Mouse (Mus musculus) left cerebral cortex, postnatal 36 days (tissue): Measurements from ENCODE around the gene Tmem121. TPM values are rescaled to one million over a fixed set of nuclear protein-coding genes. Genes with fewer than 3 reads are reported as not detected.

Experiments used
- DNase-seq, 2 experiments: peaks; one replicate each; pipeline ENCODE4 v3.0.0; 2021 to 2022; ENCODE audit warnings: low spot score in 2 of 2, mixed read lengths in 1 of 2
- intact Hi-C: fragments of 180-260 bp; cut with DNase I; formaldehyde crosslinking; loops from one replicate; pipeline ENCODE4 v1.15.1; 2025
- total RNA-seq, 2 experiments: library from RNA; stranded (reverse); gene quantifications; 2 replicates each; pipeline ENCODE4 v1.2.3; 2021

Gene Tmem121
- total RNA-seq, 2 experiments from 2014 or later: 24.9 to 31.1 TPM

DNA sequence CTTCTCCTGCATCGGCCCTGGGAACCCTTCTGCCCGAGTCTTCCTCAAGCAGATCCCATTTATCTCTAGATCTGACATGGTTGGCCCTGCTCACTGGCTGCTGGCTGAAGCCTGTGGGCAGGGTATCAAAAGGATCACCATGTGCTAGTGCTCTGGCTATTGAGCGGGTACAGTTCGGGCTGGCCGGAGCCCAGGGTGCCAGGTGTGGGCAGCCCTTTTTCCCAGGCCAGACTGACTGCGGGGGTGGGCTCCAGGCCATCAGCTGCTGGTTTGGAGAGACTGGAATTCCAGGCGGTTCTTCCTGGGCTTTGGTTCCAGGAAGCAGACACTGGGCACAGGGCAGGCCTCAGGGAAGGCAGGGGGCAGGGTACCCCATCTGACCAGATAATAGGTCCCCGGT is 38.2 kb upstream of the Tmem121 start:
- no peak for DNase-seq
- intact Hi-C loops: no loop called here

DNA sequence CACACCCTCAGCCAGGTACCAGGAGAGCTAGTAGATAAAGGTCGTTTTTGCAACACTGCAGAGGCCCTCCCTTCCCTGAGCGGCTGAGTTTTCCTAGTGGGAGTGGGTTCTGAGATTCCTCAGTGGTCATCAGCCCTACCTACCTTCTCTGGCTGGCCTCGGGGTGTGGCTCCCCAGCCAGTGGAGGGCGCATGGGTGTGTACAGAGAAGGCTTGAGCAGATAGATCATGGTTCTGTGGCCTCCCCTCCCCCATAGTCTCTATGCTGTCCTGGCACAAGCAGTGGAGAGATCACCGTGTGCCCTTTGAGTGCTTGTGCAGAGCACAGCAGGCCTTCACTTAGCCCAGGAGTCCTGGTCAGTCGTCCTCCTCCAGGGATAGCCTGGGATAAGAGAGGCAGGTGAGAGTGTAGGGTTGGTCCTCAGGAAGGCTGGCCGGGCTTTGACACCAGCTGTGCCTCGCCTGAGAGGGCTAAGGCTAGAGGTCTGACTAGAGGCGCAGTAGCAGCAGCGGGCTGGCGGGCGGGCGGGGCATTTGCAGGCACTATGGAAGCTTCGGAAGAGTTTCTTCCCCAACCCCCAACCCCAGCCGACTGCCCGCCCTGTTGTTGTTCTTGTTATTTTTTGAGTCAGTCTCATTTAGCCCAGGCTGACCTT is 37.2 kb upstream of the Tmem121 start:
- intact Hi-C loops: no loop called here
- no peak for DNase-seq

- intact Hi-C loops: no loop called here
- DNase-seq: no peak
These were observed 36.4 kb upstream of the Tmem121 start for GRCm38 (mm10) chr12:113149341-113149740.

DNA sequence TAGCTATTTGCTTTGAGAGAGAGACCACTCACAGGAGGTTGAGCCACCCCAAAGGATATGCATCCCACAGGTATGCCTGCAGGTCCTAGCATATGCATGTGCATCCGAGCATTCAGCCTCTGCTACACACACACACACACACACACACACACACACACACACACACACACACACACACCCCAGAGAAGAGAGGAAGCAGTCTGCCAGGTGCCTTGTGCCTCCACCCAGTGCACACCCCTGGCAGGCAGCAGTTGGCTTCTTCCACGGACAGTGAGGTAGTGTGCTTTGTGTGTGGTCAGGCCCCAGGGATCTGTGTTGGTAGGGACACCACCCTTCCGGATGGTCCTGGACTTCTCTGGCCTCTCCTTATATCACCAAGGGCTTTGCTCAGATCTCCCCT is 35.8 kb upstream of the Tmem121 start:
- intact Hi-C loops: no loop called here
- no peak for DNase-seq

- DNase-seq: no peak
- intact Hi-C loops: no loop called here
These were observed 35.1 kb upstream of the Tmem121 start for GRCm38 (mm10) chr12:113150591-113150990.

GRCm38 (mm10) chr12:113151046-113151445 is 34.7 kb upstream of the Tmem121 start:
- intact Hi-C loops: no loop called here
- DNase-seq: no peak

DNA sequence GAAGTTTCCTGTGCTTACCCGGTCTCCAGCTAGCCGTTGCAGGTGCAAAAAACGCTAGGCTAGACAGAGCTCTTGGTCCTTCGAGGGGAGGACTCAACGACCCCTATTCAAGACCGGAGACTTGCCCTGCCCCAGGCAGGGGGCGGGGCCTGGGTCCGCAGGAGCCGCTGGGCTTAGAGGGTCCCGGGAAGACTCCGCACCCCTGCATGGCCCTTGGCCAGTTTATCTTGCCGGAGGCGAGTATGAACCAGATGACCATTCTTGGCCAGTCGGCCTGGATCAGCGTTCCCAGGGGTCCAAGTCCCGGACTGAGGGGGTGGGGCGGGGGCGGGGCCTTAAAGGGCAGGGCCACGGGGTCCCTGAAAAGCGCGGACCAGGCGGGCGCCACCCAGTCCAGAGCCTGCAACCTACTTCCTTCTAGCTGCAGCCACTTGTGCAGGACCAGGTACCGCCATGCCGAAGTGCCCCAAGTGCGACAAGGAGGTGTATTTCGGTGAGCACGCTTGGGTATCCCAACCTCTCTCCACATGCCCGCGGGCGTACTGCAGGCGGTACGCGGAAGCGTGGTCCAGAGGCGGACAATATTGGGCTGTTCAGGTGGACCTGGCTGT is 34.0 kb upstream of the Tmem121 start:
- intact Hi-C loops: no loop called here
- DNase-seq: no peak

- intact Hi-C loops: no loop called here
- no peak for DNase-seq
These were observed 33.5 kb upstream of the Tmem121 start for GRCm38 (mm10) chr12:113152272-113152661.

DNA sequence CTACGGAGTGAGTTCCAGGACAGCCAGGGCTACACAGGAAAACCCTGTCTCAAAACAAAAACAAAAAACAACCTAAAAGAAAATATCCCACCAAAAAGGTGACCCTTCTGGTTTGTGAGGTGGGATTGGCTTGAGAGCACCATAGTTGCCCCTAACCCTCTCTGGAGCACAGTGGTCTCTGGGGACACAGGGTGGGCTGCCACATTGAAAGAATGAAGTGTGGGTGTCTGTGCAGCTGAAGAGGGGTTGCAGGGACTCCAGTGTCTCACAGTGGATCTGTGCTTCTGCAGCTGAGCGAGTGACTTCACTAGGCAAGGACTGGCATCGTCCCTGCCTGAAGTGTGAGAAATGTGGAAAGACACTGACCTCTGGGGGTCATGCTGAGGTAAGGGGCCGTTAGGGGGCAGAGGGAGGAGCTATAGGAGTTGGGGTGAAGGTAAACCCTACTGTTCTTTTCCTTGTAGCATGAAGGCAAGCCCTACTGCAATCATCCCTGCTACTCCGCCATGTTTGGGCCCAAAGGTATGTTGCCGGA is 32.7 kb upstream of the Tmem121 start:
- intact Hi-C loops: no loop called here
- DNase-seq: no peak

DNA sequence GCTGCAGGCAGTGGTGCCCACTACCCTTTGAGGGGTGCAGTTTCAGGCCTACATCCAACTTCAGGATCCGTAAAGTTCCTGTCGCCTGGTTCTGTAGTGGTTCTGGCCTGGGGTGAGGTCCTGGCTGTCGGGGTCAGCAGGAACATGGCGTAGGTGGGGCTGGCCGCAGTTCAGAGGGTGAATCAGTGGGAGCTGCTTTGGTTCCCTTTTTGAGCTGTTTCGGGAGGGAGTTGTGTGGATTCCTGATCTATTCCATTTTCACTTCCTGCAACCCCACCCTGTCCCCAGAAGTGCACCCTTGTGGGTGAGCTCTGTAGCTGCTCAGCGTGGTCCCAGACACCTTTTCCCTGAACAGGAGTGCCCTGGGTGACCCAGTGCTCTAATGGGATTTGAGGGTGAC is 31.8 kb upstream of the Tmem121 start:
- intact Hi-C loops: no loop called here
- no peak for DNase-seq

DNA sequence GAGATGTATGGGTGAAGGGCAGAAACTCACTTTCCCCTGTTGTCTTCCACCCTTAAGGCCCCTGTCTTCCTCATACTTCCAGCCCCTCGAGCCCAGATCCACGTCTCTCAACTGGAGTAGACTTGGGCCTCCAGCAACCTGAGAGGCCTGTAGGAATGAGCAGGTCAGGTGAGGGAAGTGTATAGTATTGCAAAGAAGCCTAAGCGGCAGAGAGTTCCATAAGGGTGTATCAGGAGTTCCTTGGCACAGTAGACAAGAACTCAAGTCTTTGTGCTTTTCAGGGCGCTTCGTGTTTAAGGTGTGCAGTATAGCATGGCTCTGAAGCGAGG is 31.0 kb upstream of the Tmem121 start:
- no peak for DNase-seq
- intact Hi-C loops: no loop called here

DNA sequence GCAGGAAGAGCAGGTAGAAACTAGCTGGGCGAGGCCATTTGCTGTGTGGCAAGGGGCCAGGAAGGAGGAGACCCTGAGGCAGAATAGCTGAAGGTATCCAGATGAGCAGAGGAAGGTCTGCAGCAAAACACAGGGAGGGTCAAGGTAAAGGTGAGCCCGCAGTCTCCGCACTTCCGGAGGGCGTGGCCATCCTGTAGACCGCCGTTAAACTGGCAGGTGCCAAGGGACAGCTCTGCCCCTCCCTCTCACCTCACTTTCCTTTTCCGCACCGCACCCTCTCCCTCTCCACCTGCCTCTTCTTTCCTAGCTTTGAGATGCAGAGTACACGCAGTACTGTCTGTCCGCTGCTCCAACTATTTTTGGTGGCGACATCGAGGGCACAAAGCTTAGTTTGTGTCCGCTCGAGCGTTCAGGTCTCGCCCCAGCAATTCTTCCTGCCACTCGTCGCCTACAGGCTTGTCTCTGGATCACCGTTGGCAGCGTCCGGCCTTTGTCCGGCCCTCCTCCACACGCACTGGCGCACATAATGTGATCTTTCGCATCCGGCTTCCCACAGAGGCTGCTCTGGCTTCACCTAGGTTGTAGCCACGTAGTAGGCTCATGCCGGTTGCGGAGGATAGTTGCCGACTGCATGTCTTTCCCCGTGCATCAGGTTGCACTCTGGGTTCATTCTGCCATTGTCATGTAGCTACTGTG is 30.5 kb upstream of the Tmem121 start:
- DNase-seq: no peak
- intact Hi-C loops: no loop called here

DNA sequence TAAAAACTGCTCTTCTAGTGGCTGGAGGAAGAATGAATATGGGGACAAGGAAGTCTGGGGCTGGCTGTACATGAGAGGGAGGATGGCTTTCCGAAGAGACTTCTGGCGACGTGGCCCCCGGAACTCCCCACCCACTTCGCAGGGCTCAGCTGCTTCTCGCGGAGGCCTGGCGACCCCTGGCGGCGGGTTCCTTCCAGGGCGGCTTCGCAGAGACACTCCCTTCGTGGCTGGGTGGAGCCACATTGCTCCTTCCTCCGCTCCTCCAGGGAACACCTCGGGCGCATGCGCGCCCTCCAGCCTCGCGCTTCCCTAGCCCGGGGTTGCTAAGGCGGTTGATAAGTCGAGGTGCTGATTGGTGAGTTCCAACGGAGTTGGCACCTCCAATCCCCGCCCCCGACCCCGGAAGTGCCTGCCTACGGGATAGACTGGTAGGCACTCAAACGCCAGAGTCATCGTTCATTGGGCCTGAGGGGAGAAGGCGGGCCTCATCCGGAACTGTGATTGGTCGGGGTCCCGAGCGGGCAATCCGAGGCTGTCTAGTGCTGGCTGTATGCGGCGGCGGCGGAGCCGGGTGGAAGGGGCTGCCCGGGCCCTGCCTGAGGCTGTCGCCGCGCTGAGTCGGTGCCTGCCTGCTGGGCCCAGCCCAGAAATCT is 29.7 kb upstream of the Tmem121 start, which contains the start of gene Tedc1:
Gene Tedc1 (plus strand): TSS at position 535 of the 653 bp plus-strand sequence.
- DNase-seq: peak; percentile 99 to 100
- intact Hi-C loops: no loop called here

DNA sequence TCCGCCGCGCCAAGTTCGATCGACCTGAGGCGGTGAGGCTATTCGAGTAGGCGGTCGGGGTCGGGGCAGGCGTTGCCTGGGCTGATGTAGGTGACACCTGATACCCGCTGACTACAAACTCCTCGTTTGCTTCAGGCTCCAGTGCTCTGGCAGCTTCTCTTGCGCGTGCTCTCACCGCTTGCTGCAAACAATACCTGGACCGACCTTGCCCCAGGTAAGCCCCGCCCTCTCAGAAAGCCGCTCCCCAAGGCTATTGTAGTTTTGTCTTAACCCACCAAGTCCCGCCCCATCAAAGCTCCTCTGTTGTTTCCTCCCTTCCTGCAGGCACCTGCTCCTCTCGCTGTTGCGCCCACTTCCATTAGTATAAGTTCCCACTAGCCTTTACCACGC is 29.2 kb upstream of the Tmem121 start:
- intact Hi-C loops: no loop called here
- DNase-seq: no peak

GRCm38 (mm10) chr12:113157002-113157401 is 28.7 kb upstream of the Tmem121 start:
- no peak for DNase-seq
- intact Hi-C loops: no loop called here

- intact Hi-C loops: no loop called here
- DNase-seq: no peak
These were observed 28.2 kb upstream of the Tmem121 start for GRCm38 (mm10) chr12:113157521-113157920.

DNA sequence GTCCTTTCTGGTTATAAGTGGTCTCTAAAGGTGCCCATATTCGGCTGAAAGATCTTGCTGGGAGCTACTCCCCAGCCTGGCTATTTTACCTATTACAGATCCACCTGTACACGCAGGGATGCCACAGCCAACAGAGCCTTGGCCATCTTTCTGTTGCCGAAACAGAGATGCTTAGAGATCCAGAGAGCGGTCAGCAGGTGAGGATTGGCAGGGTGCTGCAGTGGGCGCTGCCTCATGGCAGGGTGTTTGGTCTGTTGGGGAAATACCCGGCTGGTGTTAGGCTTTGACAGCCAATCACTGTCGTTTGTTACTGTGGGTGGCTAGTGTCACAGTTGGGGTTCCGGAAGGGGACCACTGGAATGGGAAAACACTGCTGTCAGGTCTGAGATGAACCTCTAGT is 27.8 kb upstream of the Tmem121 start:
- intact Hi-C loops: no loop called here
- DNase-seq: no peak

DNA sequence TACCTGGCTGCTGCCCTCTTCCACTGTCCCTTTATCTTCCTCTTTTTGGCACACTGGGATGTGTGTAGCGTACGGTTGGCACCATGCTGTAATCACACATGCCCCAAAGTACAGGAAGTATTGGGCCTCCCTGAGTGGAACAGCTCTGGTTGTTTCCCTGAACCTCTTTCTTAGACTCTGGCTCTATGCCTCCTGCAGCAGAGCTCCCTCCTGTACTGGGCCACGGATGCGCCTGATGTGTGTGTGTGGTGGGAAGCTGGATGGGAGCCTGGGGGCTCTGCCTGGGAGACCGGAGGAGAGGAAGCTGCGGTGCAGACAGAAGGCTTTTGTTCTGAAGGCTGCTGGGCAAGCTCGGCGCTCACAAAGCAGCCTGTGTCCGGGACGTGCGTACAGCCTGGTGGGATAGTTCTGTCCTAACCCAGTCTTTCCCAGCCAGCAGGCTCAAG is 22.1 kb upstream of the Tmem121 start:
- intact Hi-C loops: no loop called here
- no peak for DNase-seq

DNA sequence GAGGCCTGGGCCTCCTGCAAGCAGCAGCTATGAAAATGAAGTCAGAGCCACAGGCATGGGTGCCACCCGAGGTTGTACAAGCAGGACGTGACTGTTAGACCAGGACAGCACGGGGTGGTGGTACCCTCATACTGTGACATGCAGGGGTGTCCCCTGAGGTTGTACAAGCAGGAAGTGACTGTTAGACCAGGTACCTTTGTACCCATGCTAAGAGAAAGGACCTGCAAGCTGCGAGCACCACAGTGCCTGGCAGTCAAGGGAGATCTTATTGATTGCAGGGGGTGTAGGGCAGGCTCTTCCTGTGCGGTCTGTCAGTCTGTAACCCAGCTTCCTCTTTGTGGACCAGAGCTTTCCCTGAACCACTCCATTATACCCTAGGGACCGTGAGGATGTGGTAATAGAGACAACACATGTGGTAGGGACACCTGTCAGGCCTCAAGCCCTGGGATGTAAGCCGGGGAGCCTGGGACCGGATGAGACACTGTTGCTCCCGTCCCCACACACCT is 17.6 kb upstream of the Tmem121 start:
- no peak for DNase-seq
- intact Hi-C loops: no loop called here

- intact Hi-C loops: no loop called here
- no peak for DNase-seq
These were observed 8.6 kb upstream of the Tmem121 start for GRCm38 (mm10) chr12:113176960-113177725.
